Mouse (Mus musculus) intestine, embryonic 15.5 days (tissue): ENCODE results near the gene Zscan29. TPM values are rescaled to one million over a fixed set of nuclear protein-coding genes. Genes with fewer than 3 reads are reported as not detected.
A peak's percentile ranks its signal among the peaks of the same experiment; 100 is the strongest.

Experiments
- ATAC-seq: fragments of 200-750 bp; cut with Nextera tagmentation; 2 replicates; pipeline ENCODE4 v1.8.0; 2017; ENCODE audit warnings: moderate TSS enrichment, moderate library complexity
- H3K27ac ChIP-seq: fragments of 300-500 bp; sonication (generic); 2 replicates; pipeline ENCODE4 v1.5.1; 2015; ENCODE audit warnings: mild to moderate bottlenecking, inconsistent platforms
- H3K27me3 ChIP-seq: fragments of 300-500 bp; sonication (generic); replicated peaks from 2 replicates; pipeline ENCODE4 v1.6.1; 2015; ENCODE audit warnings: inconsistent platforms
- H3K36me3 ChIP-seq: fragments of 300-500 bp; sonication (generic); 2 replicates; pipeline ENCODE4 v1.6.1; 2015; ENCODE audit warnings: inconsistent platforms
- H3K4me1 ChIP-seq: fragments of 300-500 bp; sonication (generic); replicated peaks from 2 replicates; pipeline ENCODE4 v1.6.1; 2015; ENCODE audit warnings: inconsistent platforms
- H3K4me2 ChIP-seq: fragments of 300-500 bp; sonication (generic); replicated peaks from 2 replicates; pipeline ENCODE4 v1.6.1; 2015; ENCODE audit warnings: mild to moderate bottlenecking, inconsistent platforms
- H3K4me3 ChIP-seq: fragments of 300-500 bp; sonication (generic); replicated peaks from 2 replicates; pipeline ENCODE4 v1.5.1; 2015; ENCODE audit warnings: inconsistent platforms
- H3K9ac ChIP-seq: fragments of 300-500 bp; sonication (generic); 2 replicates; pipeline ENCODE4 v1.6.1; 2015; ENCODE audit warnings: inconsistent platforms
- H3K9me3 ChIP-seq: fragments of 300-500 bp; sonication (generic); 2 replicates; pipeline ENCODE4 v1.6.1; 2016; ENCODE audit warnings: inconsistent platforms
- WGBS: fragments of 180-500 bp; shearing (Covaris S2); methylation state at CpG from one replicate; pipeline ENCODE4 v1.1.7; 2015; 5-methylcytosine and 5-hydroxymethylcytosine counted together
- polyA plus RNA-seq: library from polyadenylated mRNA; unstranded; fragments of >200 nt; fragmentation: Nextera tagmentation; extraction: Ambion mirVana; gene quantifications from 2 replicates; pipeline ENCODE4 v1.2.1, GENCODE M21; 2015

The Zscan29 gene
- polyA plus RNA-seq, 1 experiment from 2014 or later: 8.6 TPM

- H3K9me3 ChIP-seq: no peaks in the 10 kb centered on the region
- peak overlapping the region; percentile 77 for H3K4me2 ChIP-seq
- ATAC-seq: no peak
- no peaks in the 10 kb centered on the region; the same call in 1 of the 2 replicates for H3K36me3 ChIP-seq
- 3% methylated on average over 9 of the region's 9 CpGs for WGBS
- H3K9ac ChIP-seq: peak overlapping the region; percentile 89
- no peaks in the 10 kb centered on the region for H3K27me3 ChIP-seq
- peak overlapping the region; percentile 89 for H3K27ac ChIP-seq
- peaks cover 13% of the 10 kb centered on the region for H3K4me1 ChIP-seq
- H3K4me3 ChIP-seq: peak overlapping the region; percentile 85
Observed at GRCm38 (mm10) chr2:121169902-121170301, 1.0 kb downstream of the Zscan29 start.

- H3K4me3 ChIP-seq: peak overlapping the region; percentile 85
- peak overlapping the region; percentile 77 for H3K4me2 ChIP-seq
- H3K9me3 ChIP-seq: no peaks in the 10 kb centered on the region
- ATAC-seq: no peak
- WGBS: 31% methylated on average over 4 of the region's 4 CpGs
- H3K4me1 ChIP-seq: peaks cover 13% of the 10 kb centered on the region
- H3K27me3 ChIP-seq: no peaks in the 10 kb centered on the region
- H3K27ac ChIP-seq: no peak overlapping the region
- H3K36me3 ChIP-seq: no peaks in the 10 kb centered on the region; the same call in 1 of the 2 replicates
- peak overlapping the region; percentile 31; the same call in 1 of the 2 replicates for H3K9ac ChIP-seq
Observed at GRCm38 (mm10) chr2:121169173-121169572, 1.8 kb downstream of the Zscan29 start.

GRCm38 (mm10) chr2:121153100-121153499 lies 17.8 kb downstream of the Zscan29 start:
- no peak for ATAC-seq
- peaks cover 12% of the 10 kb centered on the region for H3K36me3 ChIP-seq

GRCm38 (mm10) chr2:121149679-121150078 lies 21.2 kb downstream of the Zscan29 start:
- Histone ChIP-seq H3K4me2 (no peak overlapping the region), H3K9me3 (no peaks in the 10 kb centered on the region), H3K27me3 (no peaks in the 10 kb centered on the region), H3K36me3 (peaks cover 12% of the 10 kb centered on the region), H3K9ac (no peak overlapping the region), H3K4me3 (no peak overlapping the region), H3K27ac (no peak overlapping the region), H3K4me1 (no peaks in the 10 kb centered on the region)
- ATAC-seq: no peak
- 86% methylated on average over 5 of the region's 5 CpGs for WGBS

More at GRCm38 (mm10) chr2:121153100-121153499, 17.8 kb downstream of the Zscan29 start:
- Histone ChIP-seq H3K27ac (no peak overlapping the region), H3K9ac (no peak overlapping the region), H3K4me3 (no peak overlapping the region), H3K9me3 (no peaks in the 10 kb centered on the region), H3K4me2 (no peak overlapping the region), H3K27me3 (no peaks in the 10 kb centered on the region), H3K4me1 (no peaks in the 10 kb centered on the region)
- WGBS: 86% methylated on average over 3 of the region's 3 CpGs

- H3K36me3 ChIP-seq: peaks cover 8% of the 10 kb centered on the region; the same call in 1 of the 2 replicates
- WGBS: 87% methylated on average over 2 of the region's 2 CpGs
Observed at GRCm38 (mm10) chr2:121142415-121142814, 28.5 kb downstream of the Zscan29 start.

DNA sequence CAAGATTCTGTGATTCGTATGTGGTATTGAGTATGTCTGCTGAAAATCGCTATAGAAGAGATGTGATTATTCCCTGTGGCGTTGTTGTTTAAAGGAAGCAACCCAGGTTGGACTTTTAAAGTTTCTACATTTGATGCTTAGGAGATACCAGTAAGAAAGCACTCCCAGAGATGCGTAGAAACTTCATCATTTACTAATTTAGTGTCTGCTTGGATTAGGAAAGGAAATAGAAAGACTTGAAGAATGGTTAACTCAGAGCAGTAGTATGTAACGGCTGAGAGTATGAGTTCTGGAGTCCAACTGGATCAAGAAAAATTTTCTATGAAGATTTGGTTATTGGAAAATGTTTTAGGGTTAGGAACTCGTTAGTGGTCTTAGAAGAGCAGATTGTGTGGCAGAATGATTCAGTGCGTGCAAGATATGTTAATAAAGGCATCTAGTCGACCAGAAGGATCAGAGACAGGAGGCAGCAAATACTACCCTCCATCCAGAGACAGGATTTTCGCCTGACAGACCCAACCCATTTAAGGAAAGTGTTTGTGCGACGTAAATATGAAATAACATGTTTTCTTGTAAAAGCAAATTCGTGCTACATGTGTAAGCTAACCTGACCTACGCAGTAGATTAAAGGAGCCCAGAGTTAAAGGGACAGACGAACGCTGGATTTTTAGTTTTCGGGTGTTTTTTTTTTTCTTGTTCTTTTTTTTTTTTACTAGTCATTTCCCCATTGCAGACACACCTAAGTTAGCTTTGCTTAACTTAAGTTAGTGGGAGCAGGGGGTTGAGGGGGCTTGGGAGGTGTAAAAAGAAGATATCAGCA lies 29.5 kb downstream of the Zscan29 start:
- no peak for ATAC-seq
- Histone ChIP-seq H3K9me3 (no peaks in the 10 kb centered on the region), H3K4me3 (peak overlapping the region; percentile 60), H3K27me3 (no peaks in the 10 kb centered on the region), H3K4me2 (peak overlapping the region; percentile 88), H3K9ac (peak overlapping the region; percentile 68), H3K27ac (peak overlapping the region; percentile 97; the same call in 1 of the 2 replicates), H3K4me1 (peaks cover 13% of the 10 kb centered on the region), H3K36me3 (peaks cover 8% of the 10 kb centered on the region; the same call in 1 of the 2 replicates)
- 65% methylated on average over 16 of the region's 16 CpGs for WGBS

More at GRCm38 (mm10) chr2:121142415-121142814, 28.5 kb downstream of the Zscan29 start:
- no peak overlapping the region for H3K27ac ChIP-seq
- peaks cover 13% of the 10 kb centered on the region for H3K4me1 ChIP-seq
- H3K9ac ChIP-seq: no peak overlapping the region
- ATAC-seq: no peak
- H3K27me3 ChIP-seq: no peaks in the 10 kb centered on the region
- no peak overlapping the region for H3K4me2 ChIP-seq
- no peak overlapping the region for H3K4me3 ChIP-seq
- no peaks in the 10 kb centered on the region for H3K9me3 ChIP-seq

DNA sequence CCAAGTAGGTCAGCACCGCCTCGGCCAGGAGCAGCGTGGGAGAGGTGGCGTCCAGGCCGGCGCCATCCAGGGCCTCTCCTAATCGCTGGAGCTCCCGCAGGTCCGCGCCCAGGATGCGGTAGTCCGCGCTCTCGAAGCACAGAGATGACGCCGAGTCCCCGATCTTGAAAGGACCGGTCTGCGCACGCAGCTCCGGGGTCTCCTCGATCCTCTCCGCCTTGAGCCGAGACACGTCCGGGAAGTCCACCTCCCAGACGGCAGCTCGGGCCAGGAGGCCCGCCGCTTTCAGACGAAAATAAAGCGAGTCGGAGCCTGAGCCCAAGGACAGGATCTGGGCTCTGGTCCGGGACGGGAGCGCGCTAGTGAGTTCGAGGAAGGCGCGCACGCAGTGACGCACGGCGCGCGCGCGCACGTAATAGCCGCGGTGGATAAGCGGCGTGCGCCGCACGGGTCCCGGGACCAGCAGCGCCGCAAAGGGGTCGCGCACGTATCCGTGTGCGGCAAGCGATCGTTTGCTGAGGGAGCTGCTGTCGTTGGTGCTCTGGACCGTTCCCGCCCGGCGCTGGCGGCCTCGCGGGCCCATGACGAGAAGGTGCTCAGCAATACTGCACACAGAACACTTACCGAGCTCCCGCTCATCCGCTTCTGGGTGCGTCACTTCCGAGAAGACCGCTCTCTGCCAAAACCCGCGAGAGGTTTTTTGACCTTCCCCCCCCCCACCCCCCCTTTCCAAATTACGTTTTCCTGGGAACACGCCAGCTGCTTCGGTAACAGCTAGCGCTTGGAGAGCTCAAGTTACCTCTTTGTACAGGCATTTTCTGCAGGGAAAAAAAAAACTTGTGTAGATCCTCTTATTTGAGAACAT lies 30.7 kb downstream of the Zscan29 start, which contains the start of the genes Adal and Lcmt2:
TSS of gene Adal (plus strand) at position 411 of the 865 bp plus-strand sequence.
TSS of gene Lcmt2 (minus strand) at position 636 of the 865 bp plus-strand sequence.
- H3K9me3 ChIP-seq: no peaks in the 10 kb centered on the region
- H3K36me3 ChIP-seq: peaks cover 8% of the 10 kb centered on the region; the same call in 1 of the 2 replicates
- no peaks in the 10 kb centered on the region for H3K27me3 ChIP-seq
- peaks cover 13% of the 10 kb centered on the region for H3K4me1 ChIP-seq
- peak; percentile 97 for ATAC-seq
- H3K4me2 ChIP-seq: peak within 1 kb of the TSS; percentile 88
- H3K27ac ChIP-seq: peak within 1 kb of the TSS; percentile 97
- peak within 1 kb of the TSS; percentile 60 for H3K4me3 ChIP-seq
- peak within 1 kb of the TSS; percentile 68 for H3K9ac ChIP-seq
- under 1% methylated on average over 87 of the region's 87 CpGs for WGBS

GRCm38 (mm10) chr2:121139266-121140017 lies 31.5 kb downstream of the Zscan29 start:
- Histone ChIP-seq H3K9ac (peak overlapping the region; percentile 68), H3K4me1 (peaks cover 13% of the 10 kb centered on the region), H3K4me3 (peak overlapping the region; percentile 60), H3K4me2 (peak overlapping the region; percentile 88), H3K27ac (peak overlapping the region; percentile 97), H3K9me3 (no peaks in the 10 kb centered on the region), H3K36me3 (peaks cover 8% of the 10 kb centered on the region; the same call in 1 of the 2 replicates), H3K27me3 (no peaks in the 10 kb centered on the region)
- 46% methylated on average over 29 of the region's 29 CpGs for WGBS
- ATAC-seq: peak; percentile 1; the same call in 1 of the 2 replicates

- ATAC-seq: no peak
- Histone ChIP-seq H3K4me3 (no peak overlapping the region), H3K27ac (no peak overlapping the region), H3K27me3 (no peaks in the 10 kb centered on the region), H3K4me1 (peaks cover 13% of the 10 kb centered on the region), H3K9ac (no peak overlapping the region), H3K9me3 (no peaks in the 10 kb centered on the region), H3K36me3 (peaks cover 8% of the 10 kb centered on the region; the same call in 1 of the 2 replicates), H3K4me2 (no peak overlapping the region)
- WGBS: 93% methylated on average over 4 of the region's 4 CpGs
Observed at GRCm38 (mm10) chr2:121137371-121137770, 33.6 kb downstream of the Zscan29 start.

- Histone ChIP-seq H3K9ac (no peak overlapping the region), H3K4me1 (no peaks in the 10 kb centered on the region), H3K27me3 (no peaks in the 10 kb centered on the region), H3K36me3 (no peaks in the 10 kb centered on the region), H3K9me3 (no peaks in the 10 kb centered on the region), H3K27ac (no peak overlapping the region), H3K4me2 (no peak overlapping the region), H3K4me3 (no peak overlapping the region)
- no peak for ATAC-seq
- 67% methylated on average over 1 of the region's 1 CpGs for WGBS
Observed at GRCm38 (mm10) chr2:121132822-121133221, 38.1 kb downstream of the Zscan29 start.

- Histone ChIP-seq H3K9ac (no peak overlapping the region), H3K4me1 (no peaks in the 10 kb centered on the region), H3K27me3 (no peaks in the 10 kb centered on the region), H3K4me2 (no peak overlapping the region), H3K36me3 (no peaks in the 10 kb centered on the region), H3K27ac (no peak overlapping the region), H3K9me3 (no peaks in the 10 kb centered on the region), H3K4me3 (no peak overlapping the region)
- WGBS: 56% methylated on average over 9 of the region's 9 CpGs
- no peak for ATAC-seq
Observed at GRCm38 (mm10) chr2:121128865-121129620, 41.9 kb downstream of the Zscan29 start.
